In genomic region chr8:94744484-94744883, GRCm38 (mm10) we compare ENCODE assay signal across 33 mouse cellular contexts. TPM values are rescaled to one million over a fixed set of nuclear protein-coding genes. Genes with fewer than 3 reads are reported as not detected.
"Had no signal": no experiment of that assay in that cellular context is flagged by ENCODE, and none has a peak within 500 bp of the region (broad histone marks: within the 10 kb centered on the region; RNA-seq: fewer than 3 reads in every experiment).

No protein-coding gene starts in this region.

- H3K9ac ChIP-seq: heart, embryonic 12.5 days; hindbrain, embryonic 13.5 days; hindbrain, embryonic 15.5 days; kidney, embryonic 15.5 days; limb, embryonic 13.5 days; limb, embryonic 15.5 days; liver, embryonic 12.5 days had no signal

- H3K4me2 ChIP-seq: heart, embryonic 12.5 days; hindbrain, embryonic 13.5 days; hindbrain, embryonic 15.5 days; kidney, embryonic 15.5 days; limb, embryonic 13.5 days; limb, embryonic 15.5 days; liver, embryonic 12.5 days had no signal

- H3K9me3 ChIP-seq: heart, embryonic 10.5 days; hindbrain, embryonic 13.5 days; hindbrain, embryonic 15.5 days; kidney, embryonic 15.5 days; limb, embryonic 13.5 days; limb, embryonic 15.5 days; liver, embryonic 12.5 days had no signal

- H3K27me3 ChIP-seq: hindbrain, embryonic 13.5 days; hindbrain, embryonic 15.5 days; kidney, embryonic 15.5 days; limb, embryonic 13.5 days; limb, embryonic 15.5 days had no signal

- H3K4me1 ChIP-seq: heart, embryonic 10.5 days; heart, embryonic 12.5 days; hindbrain, embryonic 13.5 days; hindbrain, embryonic 15.5 days; kidney, embryonic 15.5 days; limb, embryonic 13.5 days; limb, embryonic 15.5 days had no signal

- ATAC-seq: hindbrain, postnatal 0 days; intestine, embryonic 16.5 days; liver, embryonic 12.5 days had no signal

- H3K36me3 ChIP-seq: heart, embryonic 10.5 days; heart, embryonic 12.5 days; hindbrain, embryonic 13.5 days; hindbrain, embryonic 15.5 days; kidney, embryonic 15.5 days; limb, embryonic 13.5 days; limb, embryonic 15.5 days; liver, embryonic 12.5 days had no signal

- DNase-seq: gastrocnemius, adult 2 months; gastrocnemius, postnatal 10 days; gastrocnemius, postnatal 25 days; heart, postnatal 14 days; heart, postnatal 36 days; kidney, adult 11 months; kidney, adult 2 months; kidney, adult 9 months; kidney, postnatal 14 days; kidney, postnatal 36 days; layer of hippocampus, adult 9-11 months; layer of hippocampus, postnatal 36 days; left cerebral cortex, postnatal 4 days had no signal

- H3K27ac ChIP-seq: gastrocnemius, adult 2 months; heart, embryonic 10.5 days; hindbrain, embryonic 13.5 days; hindbrain, embryonic 15.5 days; hindbrain, postnatal 0 days; kidney, embryonic 15.5 days; kidney, postnatal 0 days; limb, embryonic 13.5 days; limb, embryonic 15.5 days; liver, embryonic 12.5 days had no signal

- H3K4me3 ChIP-seq: gastrocnemius, adult 2 months; heart, embryonic 10.5 days; heart, embryonic 12.5 days; hindbrain, embryonic 13.5 days; hindbrain, embryonic 15.5 days; kidney, embryonic 15.5 days; limb, embryonic 13.5 days; limb, embryonic 15.5 days; liver, embryonic 12.5 days had no signal

RNA-seq across cellular contexts. Expression of gene Ccl22, which starts 0.9 kb away (rescaled TPM):
- total RNA-seq: gastrocnemius, adult 2 months; gastrocnemius, postnatal 10 days; gastrocnemius, postnatal 25 days; gastrocnemius, postnatal 4 days; granulocyte monocyte progenitor cell, adult 5-6 weeks; heart, adult 8-10 months; heart, postnatal 36 days; hematopoietic stem cell, adult 5-6 weeks; layer of hippocampus, postnatal 36 days; left cerebral cortex, adult 18-20 months; left cerebral cortex, postnatal 4 days had no signal
- polyA plus RNA-seq: heart, embryonic 10.5 days; heart, embryonic 12.5 days; heart, embryonic 14.5 days; hindbrain, embryonic 11.5 days; hindbrain, embryonic 13.5 days; hindbrain, embryonic 15.5 days; intestine, embryonic 14.5 days; kidney, embryonic 15.5 days; kidney, postnatal 0 days; limb, embryonic 11.5 days; limb, embryonic 13.5 days; limb, embryonic 15.5 days had no signal

RNA-seq across cellular contexts. Expression of gene Pllp, which starts 48.4 kb away (rescaled TPM):
- total RNA-seq: granulocyte monocyte progenitor cell, adult 5-6 weeks; hematopoietic stem cell, adult 5-6 weeks had no signal
- polyA plus RNA-seq: heart, embryonic 12.5 days; heart, embryonic 14.5 days had no signal
